Mouse (Mus musculus) layer of hippocampus, adult 8-10 months (tissue): ENCODE data around the gene Polrmt. TPM values are rescaled to one million over a fixed set of nuclear protein-coding genes. Genes with fewer than 3 reads are reported as not detected.
"Not testable (repeated sequence)": the region's sequence is repeated elsewhere in the genome, so short reads cannot be mapped to it uniquely, and the experiment has no call there.

Source experiments
- DNase-seq, 2 experiments: peaks; one replicate each; pipeline ENCODE4 v3.0.0; 2022; ENCODE audit warnings: low spot score in 2 of 2
- total RNA-seq, 4 experiments: library from RNA; stranded (reverse); gene quantifications; 2 replicates each; pipeline ENCODE4 v1.2.4; 2022

Polrmt gene
- total RNA-seq, 4 experiments from 2014 or later = 44.5 to 58.2 (median 51.3) TPM

DNA sequence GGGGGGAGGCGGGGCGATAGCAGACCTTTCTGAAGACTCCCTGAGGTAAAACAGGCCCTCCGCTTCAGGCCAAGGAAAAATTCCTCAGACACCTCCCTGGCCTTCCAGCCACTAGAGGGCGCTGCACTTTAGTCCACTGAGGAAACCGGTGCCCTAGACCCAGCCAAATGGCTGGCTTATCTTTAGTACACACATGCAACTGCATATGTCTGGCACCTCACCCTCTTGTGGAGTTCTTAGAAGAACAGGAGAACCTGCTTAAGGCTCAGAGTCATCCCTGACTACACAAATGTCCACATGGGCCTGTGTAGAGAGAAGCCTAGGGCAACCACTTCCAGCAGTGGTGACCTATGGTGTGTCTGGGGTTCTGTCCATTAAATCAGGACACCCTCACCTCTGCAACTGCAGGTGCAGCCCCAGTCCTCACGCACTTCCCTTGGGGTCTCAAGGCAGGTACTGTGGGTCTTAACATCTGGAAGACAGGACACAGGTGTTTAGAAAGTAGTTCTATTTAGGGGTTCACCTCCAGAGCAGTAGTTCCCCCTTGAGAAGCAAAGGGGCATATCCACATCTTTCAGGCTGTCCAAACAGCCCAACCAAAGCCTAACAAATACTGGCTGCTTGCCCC, 33.8 kb downstream of the Polrmt start:
- peak; percentile 67 to 78 for DNase-seq

DNA sequence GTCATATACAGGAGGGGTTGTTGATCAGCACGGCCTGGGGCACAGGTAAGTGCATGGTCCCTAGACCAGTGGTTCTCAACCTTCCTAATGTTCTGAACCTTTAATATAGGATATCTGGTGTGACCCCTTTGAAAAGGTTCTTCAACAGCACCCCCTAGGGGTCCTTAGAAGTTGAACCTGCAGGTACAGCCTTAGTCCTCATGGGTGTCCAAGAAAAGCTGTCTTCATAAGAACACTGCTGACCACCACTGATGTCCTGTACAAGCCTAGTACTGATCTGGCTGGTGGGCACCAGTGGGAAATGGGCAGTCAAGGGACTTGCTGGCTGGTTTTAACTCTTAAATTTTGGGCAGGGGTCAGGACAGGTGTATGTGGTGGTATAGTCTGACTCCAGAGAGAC, 34.4 kb downstream of the Polrmt start:
- no peak for DNase-seq

DNA sequence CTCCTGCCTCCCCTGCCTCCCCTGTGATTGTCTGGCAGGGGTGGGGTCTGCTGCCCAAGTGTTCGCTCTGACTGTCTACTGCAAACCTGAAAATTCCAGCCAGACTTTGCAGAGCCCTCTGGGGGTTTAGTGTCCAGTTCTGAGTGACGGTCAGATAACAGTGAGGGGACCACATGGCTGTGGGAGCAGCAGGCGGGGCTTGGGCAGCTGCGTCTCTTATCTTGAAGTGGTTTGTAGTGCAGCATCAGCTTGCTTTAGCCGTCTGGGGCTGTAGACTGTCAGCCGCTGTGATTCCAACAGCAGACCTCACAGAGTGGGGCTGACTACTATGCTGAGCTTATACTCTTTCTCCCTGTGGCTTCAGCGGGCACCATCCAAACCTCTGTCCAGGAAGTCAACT, 37.1 kb downstream of the Polrmt start:
- DNase-seq = no peak

DNA sequence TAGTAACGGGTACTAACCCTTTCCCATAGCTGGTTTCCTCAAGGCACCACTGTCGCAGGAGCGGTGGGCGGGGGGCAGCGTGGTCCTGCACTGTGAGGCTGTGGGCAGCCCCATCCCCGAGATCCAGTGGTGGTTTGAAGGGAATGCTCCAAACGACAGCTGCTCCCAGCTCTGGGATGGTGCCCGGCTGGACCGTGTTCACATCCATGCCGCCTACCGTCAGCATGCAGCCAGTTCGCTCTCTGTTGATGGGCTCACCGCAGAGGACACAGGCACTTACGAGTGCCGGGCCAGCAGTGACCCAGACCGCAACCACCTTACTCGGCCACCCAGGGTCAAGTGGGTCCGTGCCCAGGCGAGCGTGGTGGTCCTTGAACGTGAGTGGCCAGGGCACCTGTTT, 37.7 kb downstream of the Polrmt start:
- no peak for DNase-seq

DNA sequence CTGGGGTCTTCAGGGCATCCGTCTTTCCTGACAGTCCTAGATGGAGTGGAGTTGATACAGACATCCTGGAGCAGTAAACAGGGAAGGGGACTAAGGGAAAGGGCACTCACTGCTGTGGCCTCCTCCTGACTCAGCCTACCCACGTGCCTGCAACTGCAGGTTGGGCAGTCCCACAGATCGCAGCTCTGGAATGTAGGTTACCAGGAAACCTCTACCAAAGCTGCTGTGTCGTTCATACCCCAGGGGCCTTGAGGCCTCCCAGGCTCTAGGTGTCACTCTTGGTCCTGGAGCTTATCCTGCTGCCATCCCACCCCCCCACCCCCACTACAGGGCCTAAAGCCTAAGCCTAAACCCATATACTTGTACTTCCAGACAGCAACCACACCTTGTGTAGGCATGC, 38.6 kb downstream of the Polrmt start:
- no peak for DNase-seq

DNA sequence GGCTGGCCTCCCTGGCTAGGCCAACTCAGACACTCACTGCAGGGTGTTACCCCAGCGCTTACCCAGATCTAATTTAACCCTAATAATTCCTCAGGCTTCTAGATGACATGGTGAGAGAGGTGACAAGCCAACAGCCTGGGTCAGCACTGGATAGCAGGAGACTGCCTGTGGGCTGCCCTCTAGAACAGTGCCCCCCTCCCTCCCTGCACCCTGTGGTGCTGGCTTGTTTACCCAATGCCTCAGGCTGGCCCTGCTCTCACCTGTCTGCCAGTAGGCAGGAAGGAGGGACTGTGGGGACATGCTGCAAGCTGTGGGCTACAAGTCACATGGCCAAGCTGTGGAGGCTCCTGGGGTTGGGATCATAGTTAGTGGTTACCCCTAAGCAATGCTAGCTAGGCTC, 39.2 kb downstream of the Polrmt start:
- DNase-seq = no peak

DNA sequence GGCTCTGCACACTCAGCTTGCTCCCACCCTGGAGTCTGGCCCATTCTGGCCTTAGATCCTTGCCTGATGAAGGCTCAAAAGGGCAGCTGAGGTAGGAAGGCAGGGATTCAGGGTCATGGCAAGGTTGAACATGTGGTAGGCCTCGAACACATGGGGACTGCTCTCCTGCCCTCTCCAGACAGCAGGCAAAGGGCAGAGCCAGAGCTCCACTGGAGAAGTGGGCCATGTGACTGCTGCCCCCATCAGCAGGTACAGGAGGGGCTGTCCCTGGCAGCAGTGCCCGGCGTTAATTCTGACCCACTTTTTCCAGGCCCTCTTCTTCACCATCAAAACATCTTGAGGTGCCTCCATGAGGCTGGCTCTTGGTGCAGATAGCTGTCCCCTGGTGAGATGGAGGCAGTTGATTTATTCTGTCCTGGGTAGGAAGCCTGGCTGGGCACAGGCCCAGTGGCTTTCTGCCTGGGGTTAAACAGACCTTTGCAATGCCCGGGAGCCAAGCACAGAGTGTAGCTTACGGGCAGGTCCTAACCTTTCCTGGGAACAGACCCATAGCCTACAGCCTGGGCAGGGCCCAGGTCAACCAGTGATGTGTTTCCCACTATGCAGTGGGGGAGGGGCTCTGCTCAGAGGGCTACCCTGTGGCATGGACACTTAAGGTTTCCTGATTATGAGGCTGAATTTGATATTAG, 39.8 kb downstream of the Polrmt start:
- DNase-seq = no peak

DNA sequence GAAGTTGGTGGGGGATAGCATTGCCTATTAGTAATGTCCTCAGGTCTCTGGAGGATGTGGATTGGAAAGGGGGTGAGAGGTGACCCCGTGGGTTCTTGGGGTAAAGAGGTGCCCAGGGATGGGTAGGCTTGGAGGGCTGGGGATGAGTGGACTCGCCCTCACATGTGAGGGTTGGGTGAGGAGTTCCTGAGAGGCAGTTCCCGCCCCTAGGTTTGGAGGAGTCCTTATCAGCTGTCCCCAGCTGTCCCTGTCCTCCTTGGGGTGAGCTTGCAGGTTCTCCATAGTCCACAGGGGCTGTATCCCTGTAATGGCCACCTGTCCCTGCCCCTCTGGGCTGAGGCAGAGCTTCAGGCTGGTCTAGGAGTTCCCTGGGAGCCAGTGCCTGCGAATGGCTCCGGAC, 40.4 kb downstream of the Polrmt start:
- DNase-seq = no peak

DNA sequence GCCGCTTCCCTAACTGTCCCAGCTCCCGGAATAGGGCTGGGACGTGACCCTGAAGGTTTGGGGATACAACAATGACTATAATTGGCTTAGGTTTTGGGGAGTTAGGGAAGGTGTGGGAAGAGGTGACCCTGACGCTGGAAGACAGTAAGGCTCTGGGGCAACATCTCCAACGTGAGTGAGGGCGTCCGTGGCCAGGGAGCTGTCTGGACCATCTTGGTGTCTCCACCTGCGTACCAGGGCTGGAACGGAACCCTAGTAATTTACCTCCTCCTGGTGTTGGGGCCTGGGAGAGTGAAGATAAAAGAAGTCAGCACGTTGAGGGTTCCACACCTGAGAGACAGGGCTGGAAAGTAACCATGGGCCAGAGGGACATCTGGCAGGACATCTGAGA, 41.4 kb downstream of the Polrmt start:
- no peak for DNase-seq

DNA sequence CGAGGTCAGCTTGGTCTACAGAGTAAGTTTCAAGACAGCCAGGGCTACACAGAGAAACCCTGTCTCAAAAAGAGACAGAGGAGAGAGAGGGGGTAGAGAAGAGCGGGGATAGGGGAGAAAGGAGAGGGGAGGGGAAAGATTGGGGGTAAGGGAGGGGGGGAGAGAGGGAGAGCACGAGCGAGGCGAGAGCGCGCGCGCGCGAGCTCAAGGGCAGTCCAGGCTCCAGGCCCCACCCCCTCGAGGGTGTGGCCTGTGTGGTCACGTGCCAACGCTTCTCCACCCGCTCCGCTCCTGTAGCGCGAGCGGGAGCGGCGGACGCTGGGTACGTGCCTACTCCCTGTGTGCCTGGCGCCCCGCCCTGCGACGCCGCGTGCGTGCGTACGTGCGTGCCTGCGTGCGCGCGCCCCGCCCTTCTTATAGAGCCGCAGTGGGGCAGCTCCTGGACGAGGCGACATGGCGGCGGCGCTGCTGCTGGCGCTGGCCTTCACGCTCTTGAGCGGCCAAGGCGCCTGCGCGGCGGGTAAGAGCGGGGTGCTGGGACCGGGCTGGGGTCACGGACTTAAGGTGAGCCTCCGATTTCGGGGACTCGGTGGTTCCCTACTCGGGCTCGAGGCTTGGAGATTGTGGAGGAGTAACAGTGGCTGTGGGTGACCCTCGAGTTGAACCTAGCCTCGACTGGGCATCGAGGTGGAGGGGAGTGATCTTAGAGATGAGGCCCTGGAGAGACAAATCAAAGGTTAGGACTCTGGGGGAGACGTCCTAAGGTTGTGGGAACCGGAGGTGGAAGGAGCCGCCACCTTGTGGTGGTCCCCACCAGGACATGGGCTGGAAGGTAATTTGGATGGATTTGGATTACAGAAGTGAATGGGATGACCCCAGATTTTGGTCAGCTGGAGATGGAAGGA, 42.1 kb downstream of the Polrmt start, which contains the start of gene Bsg:
Gene Bsg, plus strand, starts transcription at position 427 of the 905 bp plus-strand sequence.
- DNase-seq = peak; percentile 97 to 99

DNA sequence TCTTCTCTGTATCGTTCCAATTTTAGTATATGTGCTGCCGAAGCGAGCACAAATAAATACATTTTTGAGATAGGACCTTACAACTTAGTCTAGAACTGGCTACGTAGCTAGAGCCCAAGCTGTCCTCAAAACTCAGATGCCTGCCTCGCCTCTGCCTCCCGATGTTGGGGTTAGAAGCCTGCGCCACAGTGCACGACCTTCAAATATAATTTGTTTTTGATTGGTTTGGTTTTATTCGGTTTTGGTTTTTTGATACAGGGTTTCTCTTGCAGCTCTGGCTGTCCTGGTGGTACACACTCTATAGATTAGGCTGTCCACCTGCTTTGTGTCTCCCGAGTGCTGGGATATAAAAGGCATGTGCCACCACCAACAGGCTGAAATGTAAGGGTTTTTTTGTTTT, 42.8 kb downstream of the Polrmt start:
- no peak for DNase-seq

DNA sequence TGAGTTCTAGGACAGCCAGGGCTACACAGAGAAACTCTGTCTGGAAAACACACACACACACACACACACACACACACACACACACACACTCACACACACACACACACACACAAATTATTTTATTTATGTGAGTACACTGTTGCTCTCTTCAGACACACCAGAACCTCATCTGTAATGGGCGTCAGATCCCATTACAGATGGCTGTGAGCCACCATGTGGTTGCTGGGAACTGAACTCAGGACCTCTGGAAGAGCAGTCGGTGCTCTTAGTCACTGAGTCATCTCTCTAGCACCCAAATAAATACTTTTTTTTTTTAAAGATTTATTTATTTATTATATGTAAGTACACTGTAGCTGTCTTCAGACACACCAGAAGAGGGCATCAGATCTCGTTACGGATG, 43.4 kb downstream of the Polrmt start:
- DNase-seq = not testable (repeated sequence)

DNA sequence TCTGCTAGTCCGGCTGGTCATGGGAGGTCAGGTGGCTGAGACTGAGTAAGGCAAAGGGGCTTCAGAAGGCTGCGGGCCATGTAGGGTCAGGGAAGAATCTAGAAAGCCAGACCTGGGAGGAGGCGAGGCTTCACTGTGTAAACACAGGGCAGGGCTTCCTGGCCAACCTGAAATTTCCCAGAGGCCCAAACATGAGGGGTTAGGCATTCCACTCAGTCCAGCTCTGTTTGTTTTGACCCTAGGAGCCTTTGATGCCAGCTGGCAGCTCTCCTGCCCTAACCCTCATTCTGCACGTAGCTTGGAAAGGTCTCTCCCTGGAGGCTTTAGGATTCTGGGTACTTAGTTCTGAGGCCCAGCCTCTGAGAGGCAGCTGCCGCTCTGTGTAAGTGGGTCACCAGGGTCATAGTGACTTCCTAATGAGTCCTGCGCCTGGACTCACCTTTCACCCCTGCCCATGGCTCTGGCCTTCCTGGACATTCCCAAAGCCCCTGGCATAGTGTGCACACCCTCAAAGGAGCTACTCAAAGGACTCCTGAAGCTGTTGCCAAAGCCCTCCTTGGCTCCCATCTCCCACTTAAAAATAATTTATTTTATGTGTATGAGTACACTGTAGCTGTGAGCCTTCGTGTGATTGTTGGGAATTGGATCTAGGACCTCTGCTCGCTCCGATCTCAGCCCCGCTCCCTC, 44.8 kb downstream of the Polrmt start:
- no peak for DNase-seq

DNA sequence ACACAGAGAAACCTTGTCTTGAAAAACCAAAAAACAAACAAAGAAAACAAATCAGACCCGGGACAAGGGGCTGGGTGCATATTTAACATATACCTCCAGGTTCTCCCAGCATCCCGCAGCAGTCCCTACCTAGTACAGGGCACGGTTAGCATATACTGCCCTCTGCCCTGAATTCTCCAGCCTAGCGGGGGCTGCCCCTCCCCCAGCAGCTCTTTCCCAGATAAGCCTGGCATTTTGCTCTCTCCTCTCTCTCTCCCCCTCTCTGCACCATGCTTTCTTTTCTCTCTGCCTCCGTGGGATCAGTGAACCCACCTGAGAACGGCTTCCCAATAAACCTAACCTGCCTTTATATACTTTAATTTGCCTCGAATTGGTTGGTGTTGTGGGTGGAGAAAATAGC, 45.7 kb downstream of the Polrmt start:
- DNase-seq = no peak

DNA sequence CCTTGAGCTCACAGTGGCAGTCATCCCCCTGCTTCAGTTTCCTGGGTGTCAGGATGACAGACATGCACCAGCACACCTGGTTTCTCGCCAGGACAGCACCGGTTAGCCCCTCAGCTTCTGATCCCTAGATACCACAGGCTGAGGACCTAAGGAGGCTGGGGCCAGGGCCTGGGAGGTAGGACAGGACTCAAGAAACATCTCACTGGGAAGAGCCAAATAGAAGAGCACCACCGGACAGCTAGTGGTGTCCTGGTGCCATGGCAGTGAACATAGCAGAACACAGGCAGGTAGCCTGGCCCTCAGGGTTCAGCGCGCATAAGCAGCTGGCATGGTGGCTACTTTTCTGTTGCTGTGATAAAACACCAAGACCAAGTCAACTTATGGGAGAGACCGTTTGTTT, 47.9 kb downstream of the Polrmt start:
- DNase-seq = no peak

DNA sequence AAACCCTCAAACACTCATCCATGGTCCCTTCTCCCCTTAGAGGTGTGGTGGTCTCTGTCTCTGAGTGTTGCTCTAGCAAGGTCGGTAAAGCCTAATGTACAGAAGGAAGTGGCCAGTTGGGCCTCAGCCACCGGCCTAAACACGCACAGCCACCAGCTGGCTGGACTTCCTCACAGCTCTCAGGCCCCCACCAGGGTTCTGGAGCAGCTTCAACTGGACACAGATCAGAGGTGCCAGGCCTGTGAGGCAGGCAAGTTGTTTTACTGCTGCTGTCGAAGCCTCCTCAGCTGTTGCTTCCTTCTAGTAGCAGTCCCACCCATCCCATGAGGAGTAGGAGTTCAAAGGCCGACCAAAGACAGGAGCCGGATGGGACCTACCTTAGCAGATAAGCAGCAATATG, 48.5 kb downstream of the Polrmt start:
- DNase-seq = no peak

DNA sequence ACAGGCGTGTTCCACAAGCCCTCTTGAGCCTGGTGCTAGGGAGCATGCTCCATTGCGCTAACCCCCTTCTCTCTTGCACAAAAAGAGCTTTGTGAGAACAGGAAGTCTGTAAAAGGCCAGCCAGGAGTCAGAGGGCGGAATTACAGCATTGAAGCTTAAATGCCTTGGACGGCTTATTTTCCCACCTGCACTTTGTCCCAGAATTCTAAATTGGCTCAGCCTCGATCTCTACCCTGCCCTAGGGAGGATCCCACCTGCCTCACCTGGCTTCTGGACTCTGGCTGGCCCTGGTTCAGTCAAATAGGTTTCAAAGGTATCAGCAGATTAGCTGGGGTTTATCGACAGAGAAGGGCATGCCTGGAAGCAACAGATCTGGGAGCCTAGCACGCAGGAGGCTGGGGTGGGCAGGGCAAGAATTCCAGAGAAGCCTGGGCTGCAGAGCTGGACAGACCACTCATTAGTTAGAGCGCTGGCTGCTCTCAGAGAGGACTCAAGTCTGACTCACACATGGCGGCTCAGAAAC, 50.2 kb downstream of the Polrmt start:
- no peak for DNase-seq

DNA sequence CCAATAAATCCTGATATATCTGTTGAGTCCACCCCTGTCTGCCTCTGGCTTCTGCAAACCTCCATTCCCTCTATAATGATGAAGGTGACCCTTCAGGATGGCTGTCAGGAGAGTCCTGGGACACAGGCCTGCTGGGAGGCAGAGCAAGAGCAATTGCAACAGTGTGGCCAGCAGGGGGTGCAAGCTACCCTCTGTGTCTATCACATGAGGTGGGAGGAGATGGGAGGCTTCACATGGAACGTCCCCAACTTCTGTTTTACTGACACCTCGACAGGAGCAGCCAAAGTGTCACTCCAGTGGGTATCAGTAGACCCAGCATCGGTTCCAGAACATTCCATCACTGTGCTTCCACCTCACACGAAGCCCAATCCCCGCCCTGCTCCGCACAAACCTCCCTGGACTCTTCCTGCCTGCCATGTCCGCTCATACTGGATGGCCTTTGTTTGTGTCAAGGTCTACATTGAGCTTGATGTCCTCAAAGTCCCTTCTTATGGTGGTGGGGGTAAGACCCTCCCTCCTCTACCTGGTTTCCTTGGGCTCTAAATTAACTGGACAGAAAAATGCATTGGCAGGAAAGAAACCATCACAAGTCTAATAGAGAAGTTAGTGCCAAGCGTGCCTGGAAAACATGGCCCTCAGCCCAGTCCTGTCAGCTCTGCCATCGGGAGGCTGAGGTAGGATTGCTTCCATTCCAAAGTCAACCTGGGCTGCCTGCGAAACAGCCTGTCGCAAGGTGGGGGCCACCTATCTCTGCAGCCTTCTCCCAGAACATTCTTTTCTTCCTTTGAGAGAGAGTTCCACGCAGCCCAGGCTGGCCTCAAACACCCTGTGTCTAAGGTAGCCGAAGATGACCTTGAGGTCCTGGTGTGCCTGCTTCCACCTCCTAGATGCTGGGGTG, 50.9 kb downstream of the Polrmt start:
- peak in 1 of 2 experiments; percentile 65 for DNase-seq

DNA sequence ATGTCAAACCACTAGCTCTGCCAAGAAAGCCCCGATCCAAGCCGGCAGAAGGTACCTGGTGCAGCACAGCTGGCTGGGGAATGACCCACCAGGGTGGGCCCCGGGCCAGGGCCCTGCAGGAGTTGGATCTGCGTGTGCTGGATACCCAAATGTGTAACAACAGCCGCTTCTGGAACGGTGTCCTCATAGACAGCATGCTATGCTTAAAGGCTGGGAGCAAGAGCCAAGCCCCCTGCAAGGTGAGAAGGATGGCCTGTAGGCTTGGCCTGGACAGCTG, 52.1 kb downstream of the Polrmt start:
- DNase-seq = no peak

DNA sequence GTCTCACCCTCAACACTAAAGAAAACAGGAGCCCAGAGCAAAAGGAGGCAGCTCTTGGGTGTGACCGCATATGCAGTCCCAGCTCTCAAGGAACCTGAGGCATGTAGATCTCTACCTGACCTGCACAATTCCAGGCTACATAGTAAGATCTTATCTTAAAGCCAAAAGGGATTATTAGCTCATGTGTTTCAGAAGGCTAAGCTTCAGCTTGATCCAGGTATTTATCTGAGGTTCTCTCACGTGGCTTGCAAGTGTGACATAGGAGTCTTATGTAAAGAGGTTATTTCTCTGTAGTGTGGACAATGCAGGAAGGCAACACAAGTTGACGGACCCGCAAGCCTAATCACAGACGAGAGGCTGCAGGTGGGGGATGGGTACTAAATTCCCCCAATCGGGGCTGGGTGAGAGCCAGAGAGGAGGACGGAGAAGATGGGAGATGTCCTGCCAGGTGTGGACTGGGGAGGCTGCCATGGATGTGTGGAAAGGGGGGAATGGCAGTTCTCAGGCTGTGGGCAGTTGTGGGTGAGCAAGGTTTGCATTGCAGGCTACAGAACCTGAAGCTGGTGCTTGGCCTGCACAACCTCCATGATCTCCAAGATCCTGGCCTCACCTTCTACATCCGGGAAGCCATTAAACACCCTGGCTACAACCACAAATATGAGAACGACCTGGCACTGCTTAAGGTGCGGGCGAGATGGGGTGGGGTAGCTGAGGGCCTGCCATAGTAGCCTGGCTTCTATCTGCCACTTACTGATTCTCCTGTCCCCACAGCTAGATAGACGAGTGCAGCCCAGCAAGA, 52.6 kb downstream of the Polrmt start:
- DNase-seq = no peak
